Mouse (Mus musculus) T-cell, adult 2 months (primary cell): ENCODE results near the gene Omt2b.
"Not testable (repeated sequence)": the region's sequence is repeated elsewhere in the genome, so short reads cannot be mapped to it uniquely, and the experiment has no call there.

Experiments used
- DNase-seq: peaks from one replicate; pipeline ENCODE4 v3.0.0; 2022; ENCODE audit warnings: low spot score

Gene Omt2b

DNA sequence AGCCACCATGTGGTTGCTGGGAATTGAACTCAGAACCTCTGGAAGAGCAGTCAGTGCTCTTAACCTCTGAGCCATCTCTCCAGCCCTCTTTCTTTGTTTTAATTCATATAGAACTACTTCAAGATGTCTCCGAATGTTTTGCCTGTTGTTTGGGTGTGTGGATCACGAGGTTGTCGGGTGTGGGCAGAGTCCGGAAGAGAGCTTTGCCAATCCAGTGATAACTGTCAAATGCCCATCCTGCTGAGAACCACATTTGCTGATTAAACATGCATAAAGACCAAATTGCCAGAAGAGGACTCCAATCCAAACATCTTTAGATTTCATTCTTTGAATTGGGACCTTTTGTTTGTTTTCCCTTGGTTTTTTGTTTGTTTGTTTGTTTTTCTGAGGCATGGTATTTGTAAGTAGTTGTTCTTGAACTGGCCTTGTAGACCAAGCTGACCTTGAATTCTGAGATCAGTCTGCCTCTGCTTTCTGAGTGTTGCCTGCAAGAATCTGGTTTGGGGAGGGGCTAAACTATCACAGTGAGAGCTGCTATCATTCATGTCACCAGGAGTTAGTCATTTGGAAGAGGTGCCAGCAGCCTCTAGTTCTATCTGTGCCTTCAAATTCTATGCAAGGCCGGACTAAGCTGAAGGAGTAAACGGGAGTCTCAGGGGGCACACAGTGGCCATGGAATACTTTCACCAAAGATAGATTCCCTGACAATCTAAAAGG is 24.3 kb downstream of the Omt2b start:
- no peak for DNase-seq

DNA sequence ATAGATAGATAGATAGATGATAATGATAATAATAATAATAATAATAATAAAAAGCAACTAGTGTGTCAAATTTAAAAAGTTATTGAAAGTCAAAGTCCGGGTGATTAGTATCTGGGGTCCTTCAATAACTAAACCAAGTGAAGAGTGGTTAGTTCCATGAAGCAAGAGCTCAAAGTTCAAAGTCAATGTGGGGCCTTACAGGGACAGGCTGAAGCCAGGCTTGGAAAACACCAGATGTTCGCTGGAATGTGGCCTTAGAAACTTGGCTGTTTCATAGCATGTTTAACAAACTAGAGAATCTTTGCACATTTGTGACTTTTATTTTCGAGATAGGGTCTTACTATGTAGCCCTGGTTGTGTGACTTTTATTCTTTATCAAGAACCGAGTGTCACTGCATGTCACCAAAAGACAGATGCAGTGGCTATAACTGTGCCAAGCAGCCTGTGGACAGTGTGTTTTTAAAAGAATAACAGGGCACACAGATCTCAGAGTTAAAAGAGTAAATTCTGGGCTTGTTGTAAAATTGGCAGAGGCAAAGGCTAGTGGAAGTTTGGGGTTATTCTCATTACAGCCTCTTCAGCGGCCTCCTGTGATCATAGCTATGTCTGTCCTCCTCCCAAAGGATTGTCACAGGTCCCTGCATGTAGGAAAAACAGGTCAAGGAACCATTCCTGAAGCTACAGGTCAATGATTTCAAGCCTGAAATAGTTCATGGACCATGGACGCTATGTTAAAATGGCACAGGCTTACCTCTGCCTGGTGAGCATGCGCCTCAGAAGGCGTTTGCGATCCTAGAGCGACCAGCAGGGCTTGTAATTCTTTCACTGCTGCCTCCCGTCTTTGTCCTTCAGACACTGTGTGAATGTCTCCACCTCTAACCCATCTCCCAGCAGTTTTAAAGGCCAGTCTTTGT is 27.5 kb downstream of the Omt2b start:
- no peak for DNase-seq

DNA sequence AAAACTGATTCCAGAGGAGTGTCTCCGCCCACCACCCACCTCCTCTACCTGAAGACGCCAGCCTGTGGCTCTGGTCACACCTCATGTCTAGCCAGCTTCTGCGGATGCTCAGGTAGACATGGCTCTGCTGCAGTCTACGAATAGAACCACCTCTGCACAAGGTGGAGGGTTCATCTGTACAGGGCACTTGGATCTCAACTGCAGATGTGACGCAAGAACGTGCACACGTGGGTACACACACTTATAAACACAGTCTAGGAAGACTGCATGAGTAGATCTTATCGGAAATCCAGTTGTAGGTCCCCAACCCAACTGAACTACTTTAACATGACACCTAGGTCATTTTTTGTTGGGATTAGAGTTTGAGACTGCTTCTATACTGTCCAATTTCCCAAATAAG is 28.2 kb downstream of the Omt2b start, which contains the start of gene Gsta2:
Gene Gsta2, minus strand, starts transcription at position 178 of the 400 bp plus-strand sequence.
- no peak for DNase-seq

DNA sequence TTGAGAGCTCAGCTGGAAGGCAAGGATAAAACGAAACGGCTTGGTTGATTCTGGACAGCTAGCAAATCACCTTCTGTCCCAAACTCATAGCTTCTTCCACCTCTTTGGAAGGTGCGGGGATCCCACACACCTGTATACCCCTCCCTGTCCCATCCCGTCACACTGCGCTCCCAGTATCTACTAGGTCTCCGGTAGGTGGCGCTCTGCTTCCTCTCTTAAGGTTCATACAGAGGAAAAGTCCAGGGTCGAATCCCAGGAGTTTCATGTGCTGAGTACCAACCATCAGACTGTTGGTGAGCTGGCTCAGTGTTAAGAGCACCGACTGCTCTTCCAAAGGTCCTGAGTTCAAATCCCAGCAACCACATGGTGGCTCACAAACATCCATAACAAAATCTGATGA is 30.7 kb downstream of the Omt2b start:
- peak; percentile 32 for DNase-seq

DNA sequence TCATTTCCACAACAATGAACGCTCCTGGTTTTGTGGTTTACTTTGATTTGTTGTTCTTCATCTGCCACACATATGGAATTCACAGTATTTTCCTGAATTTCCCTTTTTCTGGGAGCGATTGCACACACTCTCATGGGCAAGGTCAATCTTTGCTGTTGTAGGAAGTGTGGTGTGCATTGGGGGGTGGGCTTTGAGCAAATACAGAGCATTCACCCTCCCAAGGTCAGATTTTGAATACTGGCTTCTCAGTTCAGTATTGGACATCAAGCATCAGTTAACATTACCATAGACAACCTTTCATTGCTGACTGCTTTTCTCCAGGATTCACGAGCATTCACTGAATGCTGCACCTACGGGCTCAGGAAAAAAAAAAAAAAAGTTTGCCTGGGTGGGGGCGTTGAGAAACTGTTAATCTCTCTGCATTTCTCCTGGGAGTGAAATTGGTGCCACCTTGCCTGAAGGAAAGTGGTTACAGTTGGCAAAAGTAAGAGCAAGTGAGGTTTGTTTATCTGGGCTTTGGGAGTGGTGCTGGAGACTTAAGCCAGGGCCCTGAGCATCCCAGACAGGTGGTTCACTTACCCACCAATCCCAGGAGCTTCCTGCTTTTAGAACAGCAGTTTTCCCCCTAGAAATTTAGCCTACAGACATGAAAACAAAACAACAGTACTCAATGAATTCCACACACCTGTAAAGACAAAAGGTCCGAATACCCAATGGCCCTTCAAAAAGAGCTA is 32.5 kb downstream of the Omt2b start:
- DNase-seq: no peak

DNA sequence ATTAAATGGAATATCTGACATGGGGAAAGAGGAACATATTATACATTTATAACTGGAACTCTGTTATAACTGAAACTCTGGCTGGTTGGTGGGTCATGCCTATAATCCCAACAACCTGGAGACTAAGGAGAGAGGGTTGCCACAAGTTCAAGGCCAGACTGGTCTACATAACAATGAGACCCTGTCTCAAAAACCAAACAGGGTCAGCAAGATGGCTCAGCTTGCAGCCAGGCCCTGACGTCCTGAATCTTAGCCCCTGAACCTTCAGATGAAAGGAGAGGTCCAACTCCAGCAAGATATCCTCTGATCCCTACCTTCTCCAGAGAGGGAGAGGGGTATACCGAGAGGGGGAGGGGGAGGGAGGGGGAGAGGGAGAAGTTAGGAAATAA is 33.1 kb downstream of the Omt2b start:
- no peak for DNase-seq

DNA sequence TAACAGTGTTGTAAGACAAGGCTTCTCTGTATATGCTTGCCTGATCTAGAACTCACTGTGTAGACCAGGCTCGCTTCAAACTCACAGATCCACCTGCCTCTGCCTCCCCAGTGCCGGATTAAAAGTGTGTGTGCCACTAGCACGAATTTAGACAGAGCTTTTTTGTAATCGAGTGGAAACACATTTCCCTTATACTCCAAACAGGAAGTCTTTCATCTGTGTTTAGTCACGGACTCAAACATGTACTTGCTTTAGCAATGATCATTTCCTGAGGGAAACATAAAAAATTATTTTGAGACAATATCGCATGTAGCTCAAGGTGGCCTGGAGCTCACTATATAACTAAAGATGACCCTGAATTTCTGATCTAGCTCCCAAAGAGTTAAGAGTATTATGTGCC is 36.0 kb downstream of the Omt2b start:
- DNase-seq: no peak

DNA sequence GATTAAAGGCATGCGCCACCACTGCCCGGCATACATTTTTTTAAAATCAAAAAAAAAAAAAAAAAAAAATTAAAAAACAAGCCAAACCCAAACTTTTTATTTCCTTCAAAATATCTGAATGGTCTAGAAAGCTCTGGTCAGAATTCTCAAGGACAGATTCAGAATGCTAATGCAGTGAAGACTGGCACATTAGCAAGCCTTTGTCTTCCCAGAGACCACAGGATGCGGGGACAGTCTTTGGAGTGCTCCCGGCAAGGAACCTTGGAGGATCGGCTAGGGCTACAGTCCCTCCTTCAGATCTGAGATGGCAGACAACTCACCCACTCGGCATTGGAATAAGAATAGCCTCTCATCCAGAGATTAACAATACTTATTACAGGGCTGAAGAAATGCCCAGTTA is 37.3 kb downstream of the Omt2b start:
- DNase-seq: no peak

DNA sequence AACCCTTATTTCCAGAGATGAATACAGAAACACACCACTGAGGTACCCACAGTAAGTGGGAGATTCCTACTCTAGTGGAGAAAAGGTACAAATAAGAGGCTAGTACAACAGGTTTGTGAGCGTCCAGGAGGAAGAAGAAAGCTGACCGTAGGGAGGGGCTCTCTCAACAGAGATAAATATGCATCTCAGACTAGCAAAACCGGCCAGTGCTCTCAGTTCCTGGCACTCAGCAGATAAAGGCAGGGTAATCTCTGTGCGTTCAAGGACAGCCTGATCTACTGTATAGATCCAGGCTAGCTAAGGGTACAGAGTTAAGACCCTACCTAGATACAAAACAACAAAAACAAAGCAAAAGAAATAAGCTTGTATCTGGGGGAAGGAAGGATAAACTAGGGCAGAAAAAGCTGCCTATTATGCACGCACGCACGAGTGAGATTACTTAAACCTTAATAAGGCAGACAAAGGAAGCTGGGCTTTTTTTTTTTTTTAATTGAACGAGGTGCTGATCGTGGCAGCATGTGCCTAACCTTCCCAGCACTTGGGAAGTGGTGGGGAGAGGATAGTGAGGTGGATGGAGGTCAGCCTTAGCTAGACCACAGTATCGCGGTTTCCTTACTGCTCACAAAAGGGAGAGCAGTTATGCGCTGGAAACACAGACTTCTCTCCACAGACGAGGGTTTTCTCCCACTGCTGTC is 38.6 kb downstream of the Omt2b start:
- DNase-seq: no peak

DNA sequence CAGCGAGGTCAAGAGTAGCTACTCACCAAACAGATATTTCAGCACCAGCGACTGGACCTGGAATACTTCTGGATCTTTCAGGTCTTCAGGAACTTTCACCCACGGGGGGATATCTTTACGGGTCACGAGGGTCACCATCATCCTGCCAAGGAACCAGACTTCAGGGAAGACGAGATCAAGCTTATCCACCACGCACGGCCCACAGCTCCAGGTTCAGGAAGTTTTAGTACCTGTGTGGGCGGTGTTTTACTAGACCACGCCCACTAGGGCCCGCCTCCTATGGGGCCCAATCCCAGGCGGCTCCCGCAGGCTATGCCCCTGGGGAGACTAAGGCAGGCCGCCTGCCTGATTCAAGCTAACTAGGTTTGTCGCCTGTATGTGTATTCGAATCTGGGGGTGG is 40.6 kb downstream of the Omt2b start, which contains the start of gene Dppa5a:
Gene Dppa5a, minus strand, starts transcription at position 219 of the 400 bp plus-strand sequence.
- DNase-seq: not testable (repeated sequence)

DNA sequence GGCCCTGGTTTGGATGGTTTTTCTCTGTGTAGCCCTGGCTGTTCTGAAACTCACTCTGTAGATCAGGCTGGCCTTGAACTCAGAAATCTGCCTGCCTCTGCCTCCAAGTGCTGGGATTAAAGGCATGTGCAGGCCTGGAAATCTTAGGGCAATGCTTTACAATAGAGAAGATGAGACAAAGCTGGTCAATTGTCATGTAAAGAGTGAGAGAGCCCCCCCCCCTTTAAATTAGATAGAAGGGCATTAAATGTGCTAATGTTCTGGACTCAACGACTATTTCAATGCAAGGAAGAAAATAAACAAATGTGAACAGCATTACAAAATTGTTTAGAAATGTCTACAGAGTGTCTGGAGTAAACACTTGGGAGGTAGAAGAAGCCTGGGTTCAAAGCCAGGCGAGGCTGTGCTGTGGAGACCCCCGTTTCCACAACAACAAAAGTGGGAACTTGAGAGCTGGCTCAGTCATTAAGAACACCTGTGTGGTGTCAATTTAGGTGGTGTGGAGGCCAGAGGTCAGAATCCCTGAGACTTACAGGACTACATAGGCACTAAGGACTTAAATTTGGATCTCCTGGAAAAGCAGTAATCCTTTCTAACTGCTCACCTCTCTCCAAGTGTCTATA is 41.4 kb downstream of the Omt2b start:
- DNase-seq: no peak

DNA sequence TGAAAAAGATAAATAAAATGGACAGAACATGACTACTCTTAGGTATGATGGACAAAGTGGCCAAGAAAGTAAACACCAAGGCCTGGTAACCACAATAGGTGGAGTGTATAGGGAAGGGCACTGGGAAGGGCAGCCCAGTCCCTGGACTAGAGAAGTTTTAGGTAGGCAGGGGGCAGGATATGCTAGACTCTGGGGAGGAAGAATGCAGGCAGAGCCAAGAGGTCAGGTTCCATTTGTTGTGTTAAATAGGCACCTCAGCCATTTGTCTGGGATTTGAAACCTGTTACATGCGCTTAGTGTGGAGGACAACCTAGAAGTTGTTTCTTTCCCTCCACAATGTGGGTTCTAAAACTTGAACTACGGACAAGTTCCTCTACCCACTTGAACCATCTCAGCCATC is 42.0 kb downstream of the Omt2b start:
- no peak for DNase-seq

DNA sequence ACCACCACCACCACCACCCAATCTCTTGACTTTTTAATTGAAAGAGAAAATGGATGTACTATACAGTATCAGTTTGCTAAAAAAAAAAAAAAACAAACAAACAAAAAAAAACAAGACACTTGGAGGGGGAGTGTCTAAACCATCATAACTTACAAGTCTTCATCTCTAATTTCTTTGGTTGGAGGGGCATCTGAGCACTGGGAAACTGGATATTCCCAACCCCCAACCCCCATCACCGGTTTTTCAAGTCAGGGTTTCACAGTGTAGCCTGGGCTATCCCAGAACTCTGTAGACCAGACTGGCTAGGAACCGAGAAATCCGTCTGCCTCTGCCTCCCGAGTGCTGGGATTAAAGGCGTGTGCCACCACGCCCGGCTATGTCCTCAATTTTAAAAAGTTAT is 42.4 kb downstream of the Omt2b start:
- DNase-seq: no peak

DNA sequence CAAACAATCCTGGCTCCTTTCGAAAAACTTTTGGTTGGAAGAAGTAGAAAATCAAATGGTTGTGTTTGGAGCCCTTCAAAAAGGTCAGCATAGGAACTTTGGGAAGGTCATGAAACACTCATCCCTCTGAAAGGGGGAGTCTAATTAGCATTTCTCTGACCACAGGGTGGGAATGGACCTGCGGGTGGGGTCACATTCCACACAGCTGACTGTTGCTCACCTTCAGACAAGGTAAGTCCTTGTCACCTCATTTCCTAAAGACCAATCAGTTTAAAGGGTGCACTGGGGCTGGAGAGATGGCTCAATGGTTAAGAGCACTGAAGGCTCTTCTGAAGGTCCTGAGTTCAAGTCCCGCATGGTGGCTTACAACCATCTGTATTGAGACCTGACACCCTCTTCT is 44.1 kb downstream of the Omt2b start:
- DNase-seq: no peak

DNA sequence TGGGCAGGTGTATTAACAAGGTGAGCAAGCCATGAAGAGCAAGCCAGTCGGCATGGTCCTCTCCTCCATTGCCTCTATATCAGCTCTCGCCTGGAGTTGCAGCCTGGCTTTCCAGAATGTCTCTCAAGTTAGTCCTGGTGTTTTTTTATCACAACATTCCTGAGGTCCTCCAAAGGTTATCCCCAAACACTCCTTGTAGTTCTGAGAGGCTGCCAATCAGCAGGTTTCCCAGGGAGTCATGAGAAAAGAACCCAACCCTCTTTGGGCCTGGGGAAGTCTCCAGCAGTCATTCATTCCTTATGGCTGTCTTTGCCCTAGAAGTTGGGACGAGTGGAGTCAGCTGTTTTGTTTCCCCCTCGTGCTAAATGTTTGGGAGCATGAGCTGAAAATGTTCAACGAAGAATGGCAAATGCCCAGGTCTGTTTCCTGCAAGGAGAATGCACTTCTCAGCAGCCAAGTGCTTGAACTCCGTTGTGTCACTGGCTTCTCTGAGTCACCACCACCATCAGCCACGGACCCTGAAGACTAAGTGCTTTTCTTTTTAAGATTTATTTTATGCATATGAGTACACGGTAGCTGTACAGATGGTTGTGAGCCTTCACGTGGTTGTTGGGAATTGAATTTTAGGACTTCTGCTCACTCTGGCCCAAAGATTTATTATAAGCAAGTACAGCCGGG is 45.6 kb downstream of the Omt2b start:
- no peak for DNase-seq

DNA sequence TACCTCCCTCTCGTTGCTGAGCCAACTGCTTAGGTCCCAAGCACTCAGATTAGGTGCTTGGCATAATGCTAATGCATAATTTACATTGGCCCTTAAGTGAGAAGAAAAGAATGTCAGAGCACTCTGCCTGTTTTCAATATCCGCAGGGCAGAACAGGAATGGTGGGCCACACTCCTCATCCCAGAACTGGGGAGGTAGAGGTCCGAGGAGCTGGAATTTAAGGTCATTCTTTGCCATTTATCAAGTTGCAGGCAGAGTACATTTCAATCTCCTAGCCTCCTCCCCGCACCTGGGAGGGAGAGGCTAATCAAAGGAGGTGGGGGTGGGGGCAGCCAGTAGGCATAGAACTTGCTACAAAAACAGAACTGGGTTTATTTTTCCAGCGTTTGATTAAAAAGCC is 47.0 kb downstream of the Omt2b start:
- DNase-seq: no peak

DNA sequence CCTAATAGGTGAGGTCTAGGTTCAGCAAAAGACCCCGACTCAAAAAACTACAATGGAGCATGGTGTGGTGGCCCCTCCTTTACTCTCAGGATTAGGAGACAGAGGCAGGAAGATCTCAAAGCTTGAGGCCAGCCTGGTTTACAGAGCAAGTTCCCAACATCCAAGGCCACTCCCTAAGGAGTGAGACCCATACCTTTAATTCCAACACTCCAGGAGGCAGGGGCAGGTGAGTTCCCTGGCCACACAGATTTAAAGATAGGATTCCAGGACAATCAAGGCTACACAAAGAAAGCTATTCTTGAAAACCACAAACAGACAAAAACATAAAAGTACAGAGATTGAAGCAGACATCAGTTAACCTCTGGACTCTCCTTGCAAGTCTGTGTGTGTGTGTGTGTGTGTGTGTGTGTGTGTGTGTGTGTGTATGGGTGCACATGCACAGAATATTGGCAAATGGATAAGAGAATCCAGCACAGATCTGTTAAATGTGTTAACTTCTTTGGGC is 47.5 kb downstream of the Omt2b start:
- DNase-seq: no peak

DNA sequence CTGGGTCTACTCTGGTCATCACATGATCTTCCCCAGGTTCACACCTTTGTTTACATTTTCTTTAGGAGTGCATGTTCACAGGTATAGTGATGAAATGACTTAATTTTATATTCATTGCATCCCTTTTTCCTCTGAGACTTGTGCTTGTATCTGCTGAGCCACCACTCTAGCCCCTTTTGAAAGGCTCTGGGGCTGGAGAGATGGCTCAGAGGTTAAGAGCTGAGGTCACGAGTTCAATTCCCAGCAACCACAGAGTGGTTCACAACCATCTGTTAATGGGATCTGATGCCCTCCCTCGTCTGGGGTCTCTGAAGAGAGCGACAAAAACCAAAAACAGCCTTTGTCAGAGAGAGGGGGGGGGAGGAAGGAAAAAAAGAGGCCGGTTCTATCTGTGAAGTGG is 48.1 kb downstream of the Omt2b start:
- DNase-seq: no peak

DNA sequence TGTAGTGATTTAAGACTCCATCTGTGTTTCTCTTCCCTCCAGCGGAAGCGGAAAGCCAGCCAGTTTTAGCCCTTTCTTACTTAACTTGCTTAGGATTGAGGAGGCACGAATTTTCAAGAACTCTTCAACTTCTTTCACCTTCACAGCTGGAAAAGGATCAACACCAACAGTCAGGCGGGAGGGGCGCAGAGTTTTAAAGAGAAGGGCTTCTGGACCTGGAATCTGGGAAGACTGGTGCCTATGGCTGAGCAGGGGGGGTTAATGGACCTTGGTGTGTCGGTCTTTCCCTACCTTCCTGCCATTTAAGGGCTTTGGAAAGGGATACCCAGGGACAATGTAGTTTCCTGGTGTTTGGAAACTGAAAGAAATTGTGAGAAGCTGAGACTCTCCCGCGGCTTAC is 50.2 kb downstream of the Omt2b start:
- no peak for DNase-seq

DNA sequence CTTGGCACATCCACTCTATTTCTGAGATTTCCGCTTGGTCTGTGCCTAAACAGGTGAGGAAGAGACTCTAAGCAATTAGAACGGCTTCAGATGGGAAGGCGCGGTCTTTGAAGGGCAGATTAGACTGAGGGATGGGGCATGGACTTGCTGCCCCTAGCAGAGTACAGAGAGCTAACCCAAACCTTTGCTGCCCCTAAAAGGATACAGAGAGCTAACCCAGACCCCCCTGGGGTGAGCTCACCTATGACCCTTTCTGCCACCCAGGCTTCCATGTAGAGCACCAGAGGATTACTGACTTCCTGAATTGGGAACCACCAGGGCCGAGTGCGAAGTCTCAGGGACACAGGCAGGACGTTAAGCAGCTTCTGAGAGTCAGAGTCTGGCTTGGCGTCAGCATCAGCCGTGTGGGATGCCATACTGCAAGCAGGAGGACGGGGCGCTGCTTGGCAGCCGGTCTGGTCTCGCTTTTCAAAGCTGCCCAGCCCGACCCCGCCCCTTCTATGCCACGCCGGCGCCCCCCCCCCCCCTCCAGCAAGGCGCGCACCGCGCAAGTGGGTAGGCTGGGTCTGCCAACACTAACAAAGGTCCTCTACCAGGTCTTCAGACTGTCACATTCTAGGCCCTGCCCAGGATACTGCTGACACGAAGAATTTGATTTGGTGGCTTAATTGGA is 50.9 kb downstream of the Omt2b start, which contains the start of gene Ooep:
Gene Ooep, minus strand, starts transcription at position 613 of the 673 bp plus-strand sequence.
- no peak for DNase-seq
